Mouse (Mus musculus): ENCODE data around the gene 4933415F23Rik.

The 4933415F23Rik gene

GRCm38 (mm10) chr1:23063946-23064345 lies 38.1 kb downstream of the 4933415F23Rik start:
- no peak for DNase-seq (ENCODE audit: low read depth, low spot score)
- Histone ChIP-seq H3K27me3 (ENCODE audit: control insufficient read depth, insufficient read depth, low read length, poor library complexity, severe bottlenecking) (no peaks in the 10 kb centered on the region), H3K36me3 (ENCODE audit: control insufficient read depth, insufficient read depth, low read length, poor library complexity, severe bottlenecking) (no peaks in the 10 kb centered on the region)

DNA sequence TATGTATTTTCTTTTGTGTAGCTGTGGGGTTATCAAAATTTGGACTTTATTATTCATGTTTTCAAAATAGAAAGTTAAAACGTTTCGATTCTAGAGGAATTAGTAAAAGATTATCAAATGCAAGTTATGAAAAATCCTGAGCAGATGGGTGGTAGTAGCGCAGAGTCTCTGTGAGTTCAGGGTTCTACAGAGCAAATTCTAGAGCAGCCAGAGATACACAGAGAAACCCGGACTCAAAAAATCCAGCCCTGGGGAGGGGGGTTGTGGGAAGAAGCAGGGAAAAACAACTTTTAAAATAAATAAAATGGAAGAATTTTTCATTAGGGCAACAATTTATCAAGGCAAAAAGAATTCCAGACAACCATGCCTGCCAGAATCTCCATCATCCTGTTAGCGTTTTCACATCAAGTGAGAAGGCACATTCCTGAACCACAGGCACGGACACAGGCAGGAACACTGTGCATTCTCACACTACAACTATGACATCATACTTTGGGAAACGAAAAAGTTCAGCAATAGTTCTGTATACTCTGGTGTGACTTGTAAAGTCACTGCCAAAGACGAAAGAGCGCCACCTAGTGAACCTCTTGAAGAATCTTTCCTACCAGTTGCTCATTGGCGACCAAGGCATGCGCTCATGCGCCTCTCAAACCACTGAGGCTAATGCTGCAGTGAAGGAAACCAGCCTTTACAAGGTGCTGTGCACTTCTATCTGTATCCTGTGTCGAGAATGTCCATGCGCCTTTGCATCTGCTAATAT lies 40.3 kb downstream of the 4933415F23Rik start:
- no peaks in the 10 kb centered on the region for H3K27me3 ChIP-seq (ENCODE audit: control insufficient read depth, insufficient read depth, low read length, poor library complexity, severe bottlenecking)
- DNase-seq (ENCODE audit: low read depth, low spot score) = no peak
- H3K36me3 ChIP-seq (ENCODE audit: control insufficient read depth, insufficient read depth, low read length, poor library complexity, severe bottlenecking) = no peaks in the 10 kb centered on the region

GRCm38 (mm10) chr1:23060056-23060455 lies 42.0 kb downstream of the 4933415F23Rik start:
- no peak for DNase-seq (ENCODE audit: low read depth, low spot score)
- H3K36me3 ChIP-seq (ENCODE audit: control insufficient read depth, insufficient read depth, low read length, poor library complexity, severe bottlenecking) = no peaks in the 10 kb centered on the region
- H3K27me3 ChIP-seq (ENCODE audit: control insufficient read depth, insufficient read depth, low read length, poor library complexity, severe bottlenecking) = no peaks in the 10 kb centered on the region
